Mouse (Mus musculus) heart, postnatal 0 days (tissue): Measurements from ENCODE around the gene Limch1.

ENCODE experiments used
- CTCF ChIP-seq: IDR thresholded peaks from 2 replicates; pipeline ENCODE4 v1.5.1; 2016; ENCODE audit warnings: antibody characterized with exemption, control low read depth, low read depth
- EP300 ChIP-seq: IDR thresholded peaks from 2 replicates; pipeline ENCODE4 v1.6.1; 2016; ENCODE audit warnings: antibody characterized with exemption, low read depth

DNA sequence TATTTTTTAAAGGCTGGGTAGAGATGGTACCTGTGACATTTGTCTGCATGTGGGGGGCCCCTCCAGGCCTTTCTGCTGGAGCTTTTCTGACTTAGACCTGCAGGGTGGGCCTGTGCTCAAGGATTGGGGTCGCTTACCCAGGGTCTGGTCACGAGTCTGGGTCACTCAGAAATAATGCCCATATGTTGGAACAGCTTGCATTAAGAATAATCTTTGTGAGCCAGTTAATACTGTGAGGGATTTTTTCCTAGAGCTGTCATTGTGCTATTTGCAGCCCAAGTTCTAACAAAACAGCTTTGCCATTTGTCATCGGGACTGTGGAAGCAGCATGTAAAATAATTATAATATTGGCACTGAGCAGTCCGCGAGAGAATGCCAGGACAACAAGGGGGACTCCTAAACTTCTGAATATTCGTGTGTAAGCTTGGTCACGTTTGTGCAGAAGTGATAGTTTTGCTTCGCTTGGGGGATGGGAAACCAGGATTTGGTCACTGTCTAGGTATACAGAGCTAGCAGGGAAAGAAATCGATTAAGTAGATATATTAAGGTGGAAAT, 63.5 kb downstream of the Limch1 start:
- no peak for TF ChIP-seq CTCF
- no peak for TF ChIP-seq EP300
